ENCODE assay signal across 8 mouse cellular contexts in genomic region chr5:130320485-130320884, GRCm38 (mm10). TPM values are rescaled to one million over a fixed set of nuclear protein-coding genes. Genes with fewer than 3 reads are reported as not detected.
DNase-seq lines count a peak whose midpoint lies in the region; ATAC-seq lines count a peak whose summit lies in the region.

No protein-coding gene starts in this region.

- no peaks in the 10 kb centered on the region for H3K4me1 ChIP-seq in midbrain, embryonic 10.5 days

- H3K9me3 ChIP-seq in midbrain, embryonic 10.5 days (replicated peaks): peaks cover 5% of the 10 kb centered on the region

- H3K27me3 ChIP-seq in midbrain, embryonic 10.5 days (ENCODE audit: low read depth, poor library complexity, severe bottlenecking): no peaks in the 10 kb centered on the region

- peak; percentile 15 to 32 for DNase-seq in heart, postnatal 10 days
- no peak for DNase-seq in heart, adult 11 months
- DNase-seq in NIH3T3 (ENCODE audit: low read depth): peak; percentile 34
- DNase-seq in kidney, postnatal 14 days: peak; percentile 29
- DNase-seq in thymus, postnatal 10 days (ENCODE audit: low spot score in 2 of 2): no peak
- DNase-seq in thymus, adult 18-20 months: no peak
- no peak for DNase-seq in midbrain, embryonic 10.5 days (ENCODE audit: low spot score)

- intact Hi-C loops in heart, postnatal 10 days (cut with DNase I): loop anchor here (5.0 kb wide), 1 partner anchor 532 kb away; no protein-coding TSS in a partner anchor

- H3K36me3 ChIP-seq in midbrain, embryonic 10.5 days: peaks cover 43% of the 10 kb centered on the region

- ATAC-seq in common myeloid progenitor, adult 5-6 weeks (replicated peaks; ENCODE audit: low read depth, poor library complexity, severe bottlenecking): peak; percentile 97

- no peak overlapping the region for H3K4me3 ChIP-seq in midbrain, embryonic 10.5 days

- 85% methylated on average over 3 of the region's 3 CpGs for WGBS in midbrain, embryonic 10.5 days

- no peak overlapping the region for H3K27ac ChIP-seq in midbrain, embryonic 10.5 days (replicated peaks)

RNA-seq across cellular contexts. Expression of gene Caln1, which starts 48.8 kb away (rescaled TPM):
- total RNA-seq in heart, postnatal 10 days (2021): under 1 TPM in 1 of 2 experiments, not detected in 1; 0.05 TPM
- not detected in 2 replicates for total RNA-seq in common myeloid progenitor, adult 5-6 weeks (2017)
- 0.33 and 0.45 TPM in 2 replicates for polyA plus RNA-seq in midbrain, embryonic 10.5 days (2016; fragmentation: Nextera tagmentation; extraction: Ambion mirVana)

Comparison
In these comparisons a context has a peak if more than half of its experiments do, and no peak if none do; other contexts are left out.
1. DNase-seq: peak in heart, postnatal 10 days (2 of 2), NIH3T3 (single experiment) and kidney, postnatal 14 days (single experiment); none in heart, adult 11 months (single experiment), thymus, postnatal 10 days (0 of 2), thymus, adult 18-20 months (0 of 2) and midbrain, embryonic 10.5 days (single experiment).